ENCODE assay signal across 16 mouse cellular contexts in genomic region chr16:31489096-31489495, GRCm38 (mm10).
DNase-seq lines count a peak whose midpoint lies in the region; ATAC-seq and TF ChIP-seq lines count a peak whose summit lies in the region.
"Had no signal": no experiment of that assay in that cellular context is flagged by ENCODE, and none has a peak within 500 bp of the region (broad histone marks: within the 10 kb centered on the region; RNA-seq: fewer than 3 reads in every experiment).

No protein-coding gene starts in this region.

- H3K9ac ChIP-seq in forebrain, embryonic 13.5 days = no peak overlapping the region
- H3K9ac ChIP-seq in midbrain, embryonic 12.5 days (replicated peaks) = no peak overlapping the region
- H3K9ac ChIP-seq: embryonic facial prominence, embryonic 12.5 days; liver, embryonic 15.5 days had no signal

- intact Hi-C loops in left cerebral cortex, postnatal 14 days (cut with DNase I) = no loop called here

- peak; percentile 82 for ATAC-seq in forebrain, embryonic 13.5 days
- peak; percentile 52; the same call in 1 of the 2 replicates for ATAC-seq in midbrain, embryonic 12.5 days (ENCODE audit: low FRiP score, low read depth)
- ATAC-seq: inflammation-experienced regulatory T-cells, adult 6 months had no signal

- H3K4me3 ChIP-seq in forebrain, embryonic 13.5 days = no peak overlapping the region
- H3K4me3 ChIP-seq in midbrain, embryonic 12.5 days = no peak overlapping the region
- H3K4me3 ChIP-seq in kidney, adult 2 months (ENCODE audit: insufficient read depth, low read depth, low read length) = no peak overlapping the region
- H3K4me3 ChIP-seq: embryonic facial prominence, embryonic 12.5 days; heart, embryonic 10.5 days; liver, embryonic 15.5 days; megakaryocyte, embryonic 14.5 days had no signal

- no peaks in the 10 kb centered on the region for H3K9me3 ChIP-seq in forebrain, embryonic 13.5 days (replicated peaks)
- H3K9me3 ChIP-seq in midbrain, embryonic 12.5 days = no peaks in the 10 kb centered on the region
- H3K9me3 ChIP-seq: embryonic facial prominence, embryonic 12.5 days; G1E; heart, embryonic 10.5 days; liver, embryonic 15.5 days; megakaryocyte, embryonic 14.5 days had no signal

- 0 out of 2 replicates have a peak, but pooled peaks cover 4% of the 10 kb centered on the region for H3K27me3 ChIP-seq in forebrain, embryonic 13.5 days
- peaks cover 36% of the 10 kb centered on the region for H3K27me3 ChIP-seq in midbrain, embryonic 12.5 days
- no peaks in the 10 kb centered on the region for H3K27me3 ChIP-seq in kidney, adult 2 months (replicated peaks; ENCODE audit: control insufficient read depth, insufficient read depth, low read length)
- H3K27me3 ChIP-seq: embryonic facial prominence, embryonic 12.5 days had no signal

- no peak for TF ChIP-seq POLR2A in kidney, adult 2 months (IDR thresholded peaks at IDR 0.05; ENCODE audit: low read depth, low read length)

- H3K36me3 ChIP-seq in forebrain, embryonic 13.5 days (ENCODE audit: poor library complexity, severe bottlenecking) = no peaks in the 10 kb centered on the region
- H3K36me3 ChIP-seq in midbrain, embryonic 12.5 days = no peaks in the 10 kb centered on the region
- H3K36me3 ChIP-seq in kidney, adult 2 months (ENCODE audit: control insufficient read depth, insufficient read depth, low read length) = no peaks in the 10 kb centered on the region
- H3K36me3 ChIP-seq: embryonic facial prominence, embryonic 12.5 days; G1E; heart, embryonic 10.5 days; liver, embryonic 15.5 days had no signal

- TF ChIP-seq CTCF in kidney, adult 2 months (conservative IDR thresholded peaks at IDR 0.05; ENCODE audit: insufficient read depth, insufficient read length, low read depth, low read length) = no peak; the same call in 1 of the 2 replicates

- H3K4me2 ChIP-seq in forebrain, embryonic 13.5 days = 0 out of 2 replicates have a peak overlapping the region, but pooled peaks have one; percentile 0
- H3K4me2 ChIP-seq in midbrain, embryonic 12.5 days (replicated peaks) = no peak overlapping the region
- H3K4me2 ChIP-seq: embryonic facial prominence, embryonic 12.5 days; liver, embryonic 15.5 days had no signal

- H3K4me1 ChIP-seq in forebrain, embryonic 13.5 days = peaks cover 37% of the 10 kb centered on the region
- H3K4me1 ChIP-seq in midbrain, embryonic 12.5 days = peaks cover 34% of the 10 kb centered on the region
- 0 out of 2 replicates have a peak, but pooled peaks cover 2% of the 10 kb centered on the region for H3K4me1 ChIP-seq in kidney, adult 2 months (ENCODE audit: control insufficient read depth, insufficient read depth, low read length)
- H3K4me1 ChIP-seq: liver, embryonic 15.5 days had no signal

- WGBS in forebrain, embryonic 13.5 days = 3% methylated on average over 3 of the region's 3 CpGs
- WGBS in midbrain, embryonic 12.5 days = 12% methylated on average over 3 of the region's 3 CpGs
- 63% methylated on average over 3 of the region's 3 CpGs for WGBS in kidney, adult 2 months

- DNase-seq in 3134 (ENCODE audit: extremely low read depth, insufficient read length, low spot score) (peak; percentile 43), ES-CJ7 (ENCODE audit: low read depth, low spot score) (peak; percentile 58)
- no peak for DNase-seq in kidney, adult 2 months
- no peak for DNase-seq in left cerebral cortex, postnatal 14 days (ENCODE audit: low spot score in 2 of 2)
- DNase-seq in right cerebral cortex, postnatal 4 days = no peak
- DNase-seq: adrenal gland, adult 8-10 months; kidney, postnatal 25 days; thymus, postnatal 25 days had no signal

- H3K27ac ChIP-seq in forebrain, embryonic 13.5 days = peak overlapping the region; percentile 78
- peak overlapping the region; percentile 26; the same call in 1 of the 2 replicates for H3K27ac ChIP-seq in midbrain, embryonic 12.5 days (replicated peaks)
- H3K27ac ChIP-seq in kidney, adult 2 months (ENCODE audit: insufficient read depth, low read depth, low read length) = no peak overlapping the region
- H3K27ac ChIP-seq: embryonic facial prominence, embryonic 12.5 days; heart, embryonic 10.5 days; liver, embryonic 15.5 days had no signal

Comparison
In these comparisons a context has a peak if more than half of its experiments do, and no peak if none do; other contexts are left out.
1. DNase-seq: peak in 3134 (single experiment) and ES-CJ7 (single experiment); none in kidney, adult 2 months (single experiment), left cerebral cortex, postnatal 14 days (0 of 2) and right cerebral cortex, postnatal 4 days (single experiment).